28 mouse cellular contexts compared by ENCODE assay signal in the genomic region with DNA sequence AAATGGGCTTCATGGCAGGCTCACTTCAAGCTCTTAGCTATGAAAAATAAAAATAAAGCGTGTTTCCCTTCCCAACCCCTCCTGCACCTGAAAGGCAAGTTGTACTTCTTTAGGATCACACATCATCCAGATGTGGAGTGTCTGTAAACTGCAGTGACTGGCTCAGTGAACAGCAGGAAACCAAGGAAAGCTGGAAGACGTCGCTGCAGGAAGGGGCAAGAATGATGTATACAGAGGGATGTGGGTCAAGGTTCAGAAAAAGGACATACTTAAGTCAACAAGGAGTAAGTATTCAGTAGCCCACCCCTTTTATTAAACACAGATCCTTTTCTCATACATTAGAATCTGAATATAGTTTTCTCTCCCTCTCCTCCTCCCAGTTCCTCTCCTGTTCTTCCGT.
DNase-seq lines count a peak whose midpoint lies in the region; ATAC-seq and TF ChIP-seq lines count a peak whose summit lies in the region.
"Had no signal": no experiment of that assay in that cellular context is flagged by ENCODE, and none has a peak within 500 bp of the region (broad histone marks: within the 10 kb centered on the region; RNA-seq: fewer than 3 reads in every experiment).

No protein-coding gene starts in this region.

- H3K4me1 ChIP-seq in heart, embryonic 15.5 days (replicated peaks) = peaks cover 7% of the 10 kb centered on the region
- peaks cover 3% of the 10 kb centered on the region; the same call in 1 of the 2 replicates for H3K4me1 ChIP-seq in lung, embryonic 14.5 days (ENCODE audit: insufficient read depth)
- H3K4me1 ChIP-seq: embryonic facial prominence, embryonic 12.5 days; liver, embryonic 13.5 days; megakaryocyte, embryonic 14.5 days; neural tube, embryonic 13.5 days had no signal

- TF ChIP-seq CTCF in lung, embryonic 14.5 days (IDR thresholded peaks at IDR 0.05; ENCODE audit: low read depth) = no peak

- DNase-seq in heart, postnatal 4 days = no peak
- DNase-seq in lung, embryonic 14.5 days = peak; percentile 7
- no peak for DNase-seq in lung, postnatal 36 days
- peak; percentile 30 for DNase-seq in embryo, embryonic 11 days
- DNase-seq in cerebellum, postnatal 4 days (ENCODE audit: low spot score in 2 of 2) = no peak
- no peak for DNase-seq in right cerebral cortex, postnatal 4 days
- DNase-seq: B cell, adult 2 months; cerebellum, adult 11-12 months; cerebellum, postnatal 14 days; forebrain, postnatal 0 days; gastrocnemius, postnatal 25 days; heart, adult 2 months; heart, postnatal 36 days; liver, embryonic 13.5 days; lung, adult 2 months; midbrain, embryonic 14.5 days; retina, postnatal 1 day; thymus, postnatal 14 days had no signal

- 0 out of 2 replicates have a peak overlapping the region, but pooled peaks have one; percentile 6 for H3K4me2 ChIP-seq in heart, embryonic 15.5 days
- H3K4me2 ChIP-seq in lung, embryonic 14.5 days = no peak overlapping the region
- H3K4me2 ChIP-seq: embryonic facial prominence, embryonic 12.5 days; hindbrain, embryonic 14.5 days; liver, embryonic 13.5 days; neural tube, embryonic 13.5 days had no signal

- peak overlapping the region; percentile 49 for H3K27ac ChIP-seq in heart, embryonic 15.5 days
- no peak overlapping the region for H3K27ac ChIP-seq in lung, embryonic 14.5 days (ENCODE audit: low read depth)
- H3K27ac ChIP-seq: embryonic facial prominence, embryonic 12.5 days; heart, adult 2 months; hindbrain, embryonic 14.5 days; left cerebral cortex, adult 2 months; liver, embryonic 13.5 days; neural tube, embryonic 13.5 days had no signal

- H3K27me3 ChIP-seq in heart, embryonic 15.5 days = no peaks in the 10 kb centered on the region
- H3K27me3 ChIP-seq in lung, embryonic 14.5 days (ENCODE audit: insufficient read depth, low read length) = no peaks in the 10 kb centered on the region
- H3K27me3 ChIP-seq: CH12.LX; embryonic facial prominence, embryonic 12.5 days; liver, embryonic 13.5 days; megakaryocyte, embryonic 14.5 days; neural tube, embryonic 13.5 days; Patski had no signal

- 48% methylated on average over 4 of the region's 4 CpGs for WGBS in heart, embryonic 15.5 days
- WGBS in lung, embryonic 14.5 days = 30% methylated on average over 4 of the region's 4 CpGs

- no peak for ATAC-seq in heart, embryonic 15.5 days (replicated peaks; ENCODE audit: insufficient number of reproducible peaks, insufficient read depth, low FRiP score, low read depth)
- ATAC-seq in lung, embryonic 14.5 days (ENCODE audit: insufficient read depth) = no peak
- ATAC-seq: forebrain, postnatal 0 days; inflammation-experienced regulatory T-cells, adult 6 months; Patski had no signal

- H3K9ac ChIP-seq in heart, embryonic 15.5 days = no peak overlapping the region
- no peak overlapping the region for H3K9ac ChIP-seq in lung, embryonic 14.5 days
- H3K9ac ChIP-seq: embryonic facial prominence, embryonic 12.5 days; forebrain, postnatal 0 days; hindbrain, embryonic 14.5 days; liver, embryonic 13.5 days; neural tube, embryonic 13.5 days had no signal

- H3K36me3 ChIP-seq in heart, embryonic 15.5 days = no peaks in the 10 kb centered on the region
- no peaks in the 10 kb centered on the region for H3K36me3 ChIP-seq in lung, embryonic 14.5 days (ENCODE audit: insufficient read depth)
- H3K36me3 ChIP-seq: embryonic facial prominence, embryonic 12.5 days; G1E; liver, embryonic 13.5 days; neural tube, embryonic 13.5 days had no signal

- no peak overlapping the region for H3K4me3 ChIP-seq in heart, embryonic 15.5 days
- H3K4me3 ChIP-seq in lung, embryonic 14.5 days (ENCODE audit: low read depth, low read length) = no peak overlapping the region
- H3K4me3 ChIP-seq: embryonic facial prominence, embryonic 12.5 days; heart, adult 2 months; left cerebral cortex, adult 2 months; liver, embryonic 13.5 days; megakaryocyte, embryonic 14.5 days; neural tube, embryonic 13.5 days had no signal

- H3K9me3 ChIP-seq in heart, embryonic 15.5 days (replicated peaks) = no peaks in the 10 kb centered on the region
- no peaks in the 10 kb centered on the region for H3K9me3 ChIP-seq in lung, embryonic 14.5 days (ENCODE audit: low read depth, low read length)
- H3K9me3 ChIP-seq: embryonic facial prominence, embryonic 12.5 days; liver, embryonic 13.5 days; neural tube, embryonic 13.5 days had no signal

Comparison
In these comparisons a context has a peak if more than half of its experiments do, and no peak if none do; other contexts are left out.
1. DNase-seq: peak in lung, embryonic 14.5 days (single experiment) and embryo, embryonic 11 days (single experiment); none in heart, postnatal 4 days (single experiment), lung, postnatal 36 days (single experiment), cerebellum, postnatal 4 days (0 of 2) and right cerebral cortex, postnatal 4 days (single experiment).